Mouse (Mus musculus): ENCODE results near the gene Sgcd. TPM values are rescaled to one million over a fixed set of nuclear protein-coding genes. Genes with fewer than 3 reads are reported as not detected.

The Sgcd gene
- polyA plus RNA-seq, 1 experiment from 2014 or later = 1.6 TPM

GRCm38 (mm10) chr11:47333702-47334101 is 655.1 kb downstream of the Sgcd start:
- 88% methylated on average over 2 of the region's 2 CpGs for WGBS
- ATAC-seq = no peak
- Histone ChIP-seq H3K4me1 (no peaks in the 10 kb centered on the region), H3K4me3 (no peak overlapping the region), H3K4me2 (no peak overlapping the region), H3K27me3 (peaks cover 11% of the 10 kb centered on the region), H3K27ac (no peak overlapping the region), H3K36me3 (ENCODE audit: poor library complexity, severe bottlenecking) (no peaks in the 10 kb centered on the region), H3K9me3 (replicated peaks) (no peaks in the 10 kb centered on the region), H3K9ac (no peak overlapping the region)

- Histone ChIP-seq H3K4me2 (no peak overlapping the region), H3K27ac (no peak overlapping the region), H3K4me3 (no peak overlapping the region), H3K9ac (no peak overlapping the region), H3K36me3 (ENCODE audit: poor library complexity, severe bottlenecking) (no peaks in the 10 kb centered on the region), H3K9me3 (replicated peaks) (no peaks in the 10 kb centered on the region), H3K27me3 (no peaks in the 10 kb centered on the region), H3K4me1 (no peaks in the 10 kb centered on the region)
- no peak for ATAC-seq
These were observed 683.2 kb downstream of the Sgcd start for GRCm38 (mm10) chr11:47305579-47305978.

GRCm38 (mm10) chr11:47304702-47305450 is 683.9 kb downstream of the Sgcd start:
- H3K4me1 ChIP-seq = no peaks in the 10 kb centered on the region
- no peak overlapping the region for H3K27ac ChIP-seq
- H3K27me3 ChIP-seq = no peaks in the 10 kb centered on the region
- no peaks in the 10 kb centered on the region for H3K9me3 ChIP-seq (replicated peaks)
- 86% methylated on average over 12 of the region's 12 CpGs for WGBS
- H3K36me3 ChIP-seq (ENCODE audit: poor library complexity, severe bottlenecking) = no peaks in the 10 kb centered on the region
- no peak overlapping the region for H3K4me3 ChIP-seq
- no peak overlapping the region for H3K9ac ChIP-seq
- peak; percentile 74; the same call in 1 of the 2 replicates for ATAC-seq
- no peak overlapping the region for H3K4me2 ChIP-seq

- Histone ChIP-seq H3K27ac (no peak overlapping the region), H3K4me1 (no peaks in the 10 kb centered on the region), H3K27me3 (no peaks in the 10 kb centered on the region), H3K4me3 (no peak overlapping the region), H3K36me3 (ENCODE audit: poor library complexity, severe bottlenecking) (no peaks in the 10 kb centered on the region), H3K4me2 (no peak overlapping the region), H3K9me3 (replicated peaks) (no peaks in the 10 kb centered on the region), H3K9ac (no peak overlapping the region)
- no peak for ATAC-seq
- WGBS = 81% methylated on average over 1 of the region's 1 CpGs
These were observed 689.0 kb downstream of the Sgcd start for GRCm38 (mm10) chr11:47299777-47300176.

- H3K27me3 ChIP-seq = no peaks in the 10 kb centered on the region
- 86% methylated on average over 1 of the region's 1 CpGs for WGBS
- no peaks in the 10 kb centered on the region for H3K9me3 ChIP-seq (replicated peaks)
- H3K4me1 ChIP-seq = no peaks in the 10 kb centered on the region
- H3K27ac ChIP-seq = no peak overlapping the region
- no peak overlapping the region for H3K4me3 ChIP-seq
- no peaks in the 10 kb centered on the region for H3K36me3 ChIP-seq (ENCODE audit: poor library complexity, severe bottlenecking)
- ATAC-seq = no peak
- H3K9ac ChIP-seq = no peak overlapping the region
- no peak overlapping the region for H3K4me2 ChIP-seq
These were observed 690.9 kb downstream of the Sgcd start for GRCm38 (mm10) chr11:47297805-47298340.

- Histone ChIP-seq H3K9me3 (replicated peaks) (no peaks in the 10 kb centered on the region), H3K4me3 (no peak overlapping the region), H3K4me1 (no peaks in the 10 kb centered on the region), H3K27ac (no peak overlapping the region), H3K9ac (no peak overlapping the region), H3K4me2 (no peak overlapping the region), H3K36me3 (ENCODE audit: poor library complexity, severe bottlenecking) (no peaks in the 10 kb centered on the region), H3K27me3 (no peaks in the 10 kb centered on the region)
- no peak for ATAC-seq
- WGBS = 86% methylated on average over 1 of the region's 1 CpGs
These were observed 694.0 kb downstream of the Sgcd start for GRCm38 (mm10) chr11:47294741-47295140.

GRCm38 (mm10) chr11:47276586-47276985 is 712.2 kb downstream of the Sgcd start:
- Histone ChIP-seq H3K27ac (no peak overlapping the region), H3K4me2 (no peak overlapping the region), H3K4me3 (no peak overlapping the region), H3K36me3 (ENCODE audit: poor library complexity, severe bottlenecking) (no peaks in the 10 kb centered on the region), H3K27me3 (0 out of 2 replicates have a peak, but pooled peaks cover 2% of the 10 kb centered on the region), H3K9me3 (replicated peaks) (no peaks in the 10 kb centered on the region), H3K4me1 (no peaks in the 10 kb centered on the region), H3K9ac (no peak overlapping the region)
- no peak for ATAC-seq
- WGBS = 12% methylated on average over 4 of the region's 4 CpGs

GRCm38 (mm10) chr11:47268556-47268955 is 720.2 kb downstream of the Sgcd start:
- WGBS = 81% methylated on average over 4 of the region's 4 CpGs
- Histone ChIP-seq H3K27me3 (0 out of 2 replicates have a peak, but pooled peaks cover 5% of the 10 kb centered on the region), H3K4me1 (0 out of 2 replicates have a peak, but pooled peaks cover 2% of the 10 kb centered on the region), H3K4me3 (no peak overlapping the region), H3K27ac (no peak overlapping the region), H3K36me3 (ENCODE audit: poor library complexity, severe bottlenecking) (no peaks in the 10 kb centered on the region), H3K9me3 (replicated peaks) (no peaks in the 10 kb centered on the region), H3K9ac (no peak overlapping the region), H3K4me2 (no peak overlapping the region)
- no peak for ATAC-seq

- no peak overlapping the region for H3K4me3 ChIP-seq
- peak; percentile 91 for ATAC-seq
- no peaks in the 10 kb centered on the region for H3K27me3 ChIP-seq
- no peak overlapping the region for H3K9ac ChIP-seq
- no peaks in the 10 kb centered on the region for H3K36me3 ChIP-seq (ENCODE audit: poor library complexity, severe bottlenecking)
- 0 out of 2 replicates have a peak, but pooled peaks cover 5% of the 10 kb centered on the region for H3K4me1 ChIP-seq
- 42% methylated on average over 9 of the region's 9 CpGs for WGBS
- H3K4me2 ChIP-seq = no peak overlapping the region
- peak overlapping the region; percentile 42; the same call in 1 of the 2 replicates for H3K27ac ChIP-seq
- no peaks in the 10 kb centered on the region for H3K9me3 ChIP-seq (replicated peaks)
These were observed 724.3 kb downstream of the Sgcd start for GRCm38 (mm10) chr11:47264267-47264984.

GRCm38 (mm10) chr11:47250301-47250700 is 738.5 kb downstream of the Sgcd start:
- ATAC-seq = no peak
- Histone ChIP-seq H3K4me2 (no peak overlapping the region), H3K4me3 (no peak overlapping the region), H3K9ac (no peak overlapping the region), H3K27ac (no peak overlapping the region), H3K27me3 (no peaks in the 10 kb centered on the region), H3K36me3 (ENCODE audit: poor library complexity, severe bottlenecking) (no peaks in the 10 kb centered on the region), H3K9me3 (replicated peaks) (no peaks in the 10 kb centered on the region), H3K4me1 (peaks cover 19% of the 10 kb centered on the region)
- WGBS = 52% methylated on average over 7 of the region's 7 CpGs

- Histone ChIP-seq H3K4me1 (peaks cover 19% of the 10 kb centered on the region), H3K36me3 (ENCODE audit: poor library complexity, severe bottlenecking) (no peaks in the 10 kb centered on the region), H3K4me3 (no peak overlapping the region), H3K9me3 (replicated peaks) (no peaks in the 10 kb centered on the region), H3K4me2 (no peak overlapping the region), H3K27ac (no peak overlapping the region), H3K9ac (no peak overlapping the region), H3K27me3 (no peaks in the 10 kb centered on the region)
- 46% methylated on average over 4 of the region's 4 CpGs for WGBS
- peak; percentile 81 for ATAC-seq
These were observed 740.4 kb downstream of the Sgcd start for GRCm38 (mm10) chr11:47248345-47248893.

- WGBS = 50% methylated on average over 8 of the region's 8 CpGs
These were observed 740.9 kb downstream of the Sgcd start for GRCm38 (mm10) chr11:47247703-47248344.

More at GRCm38 (mm10) chr11:47247703-47248344, 740.9 kb downstream of the Sgcd start:
- H3K4me2 ChIP-seq = no peak overlapping the region
- H3K4me1 ChIP-seq = peaks cover 19% of the 10 kb centered on the region
- no peaks in the 10 kb centered on the region for H3K27me3 ChIP-seq
- H3K9ac ChIP-seq = no peak overlapping the region
- no peaks in the 10 kb centered on the region for H3K36me3 ChIP-seq (ENCODE audit: poor library complexity, severe bottlenecking)
- no peak overlapping the region for H3K27ac ChIP-seq
- peak; percentile 64 for ATAC-seq
- no peaks in the 10 kb centered on the region for H3K9me3 ChIP-seq (replicated peaks)
- no peak overlapping the region for H3K4me3 ChIP-seq

Measured in forebrain, embryonic 13.5 days (tissue).